Mouse (Mus musculus): ENCODE data around the gene Uvrag.

Gene Uvrag

GRCm38 (mm10) chr7:99140511-99140910, 430 bp downstream of the Uvrag start:
- in situ Hi-C loops (cut with MboI, MseI) = no loop called here

- in situ Hi-C loops (cut with MboI, MseI) = no loop called here
These were observed 975 bp downstream of the Uvrag start for GRCm38 (mm10) chr7:99139841-99140491.

- in situ Hi-C loops (cut with MboI, MseI) = no loop called here
These were observed 3.4 kb downstream of the Uvrag start for GRCm38 (mm10) chr7:99137541-99137940.

- in situ Hi-C loops (cut with MboI, MseI) = no loop called here
These were observed 4.2 kb downstream of the Uvrag start for GRCm38 (mm10) chr7:99136789-99137188.

- in situ Hi-C loops (cut with MboI, MseI) = no loop called here
These were observed 7.0 kb downstream of the Uvrag start for GRCm38 (mm10) chr7:99133811-99134402.

GRCm38 (mm10) chr7:99132597-99132996, 8.3 kb downstream of the Uvrag start:
- in situ Hi-C loops (cut with MboI, MseI) = no loop called here

- in situ Hi-C loops (cut with MboI, MseI) = no loop called here
These were observed 9.1 kb downstream of the Uvrag start for GRCm38 (mm10) chr7:99131819-99132353.

GRCm38 (mm10) chr7:99128965-99129364, 12.0 kb downstream of the Uvrag start:
- in situ Hi-C loops (cut with MboI, MseI) = no loop called here

- in situ Hi-C loops (cut with MboI, MseI) = no loop called here
These were observed 12.7 kb downstream of the Uvrag start for GRCm38 (mm10) chr7:99128020-99128950.

GRCm38 (mm10) chr7:99126057-99126456, 14.9 kb downstream of the Uvrag start:
- in situ Hi-C loops (cut with MboI, MseI) = no loop called here

- in situ Hi-C loops (cut with MboI, MseI) = loop anchor here (25.0 kb wide), 1 partner anchor 1485 kb away; no protein-coding TSS in a partner anchor
These were observed 18.3 kb downstream of the Uvrag start for GRCm38 (mm10) chr7:99122651-99123050.

GRCm38 (mm10) chr7:99120865-99121521, 19.9 kb downstream of the Uvrag start:
- in situ Hi-C loops (cut with MboI, MseI) = loop anchor here (25.0 kb wide), 1 partner anchor 1484 kb away; no protein-coding TSS in a partner anchor

GRCm38 (mm10) chr7:99120082-99120481, 20.9 kb downstream of the Uvrag start:
- in situ Hi-C loops (cut with MboI, MseI) = loop anchor here (25.0 kb wide), 1 partner anchor 1483 kb away; no protein-coding TSS in a partner anchor

- in situ Hi-C loops (cut with MboI, MseI) = loop anchor here (25.0 kb wide), 1 partner anchor 1479 kb away; no protein-coding TSS in a partner anchor
These were observed 24.2 kb downstream of the Uvrag start for GRCm38 (mm10) chr7:99116781-99117180.

- in situ Hi-C loops (cut with MboI, MseI) = loop anchor here (25.0 kb wide), 1 partner anchor 1477 kb away; no protein-coding TSS in a partner anchor
These were observed 26.8 kb downstream of the Uvrag start for GRCm38 (mm10) chr7:99114006-99114726.

- in situ Hi-C loops (cut with MboI, MseI) = loop anchor here (25.0 kb wide), 1 partner anchor 1470 kb away; no protein-coding TSS in a partner anchor
These were observed 33.4 kb downstream of the Uvrag start for GRCm38 (mm10) chr7:99107566-99107965.

GRCm38 (mm10) chr7:99106714-99107270, 34.1 kb downstream of the Uvrag start:
- in situ Hi-C loops (cut with MboI, MseI) = loop anchor here (25.0 kb wide), 1 partner anchor 1469 kb away; no protein-coding TSS in a partner anchor

- in situ Hi-C loops (cut with MboI, MseI) = loop anchor here (25.0 kb wide), 1 partner anchor 1465 kb away; no protein-coding TSS in a partner anchor
These were observed 39.0 kb downstream of the Uvrag start for GRCm38 (mm10) chr7:99101767-99102593.

GRCm38 (mm10) chr7:99101076-99101475, 39.9 kb downstream of the Uvrag start:
- in situ Hi-C loops (cut with MboI, MseI) = loop anchor here (25.0 kb wide), 1 partner anchor 1464 kb away; no protein-coding TSS in a partner anchor

Data from T-helper 2 cell (primary cell).